Mouse (Mus musculus) intestine, embryonic 16.5 days (tissue): ENCODE data around the gene Sik1. TPM values are rescaled to one million over a fixed set of nuclear protein-coding genes. Genes with fewer than 3 reads are reported as not detected.

Source experiments
- polyA plus RNA-seq: library from polyadenylated mRNA; unstranded; fragments of >200 nt; fragmentation: Nextera tagmentation; extraction: Ambion mirVana; gene quantifications from 2 replicates; pipeline ENCODE4 v1.2.1, GENCODE M21; 2015

Gene Sik1
- polyA plus RNA-seq, 1 experiment from 2014 or later, result 5.7 TPM

Other genes starting within 250 kb of the Sik1 start
- 12.2 and 12.5 TPM in 2 replicates for gene Cbs, start 218.6 kb downstream of the Sik1 start, polyA plus RNA-seq
- gene U2af1, start 196.9 kb downstream of the Sik1 start, polyA plus RNA-seq, result 238 and 263 TPM in 2 replicates
- 0.31 and 0.39 TPM in 2 replicates for gene Cryaa, start 178.0 kb downstream of the Sik1 start, polyA plus RNA-seq
- gene Rrp1b, start 180.3 kb upstream of the Sik1 start, polyA plus RNA-seq, result 41.2 and 49.5 TPM in 2 replicates
- gene Hsf2bp, start 180.5 kb upstream of the Sik1 start, polyA plus RNA-seq, result 0.15 and 0.53 TPM in 2 replicates